Mouse (Mus musculus): ENCODE data around the gene Taf10.

GRCm38 (mm10) chr7:105734826-105735225 is 9.3 kb downstream of the Taf10 start:
- TF ChIP-seq CTCF (conservative IDR thresholded peaks at IDR 0.05; ENCODE audit: low read length) (no peak), NANOG (IDR thresholded peaks at IDR 0.05; ENCODE audit: borderline replicate concordance, low read length) (no peak), POU5F1 (IDR thresholded peaks at IDR 0.05; ENCODE audit: borderline replicate concordance, low read length) (no peak)

Measured in E14TG2a.4 (cell line).